Mouse (Mus musculus): Measurements from ENCODE around the gene Tescl. TPM values are rescaled to one million over a fixed set of nuclear protein-coding genes. Genes with fewer than 3 reads are reported as not detected.

Tescl gene
- 0.26 and 0.63 TPM in 2 replicates for polyA plus RNA-seq (2012; rRNA removed)

GRCm38 (mm10) chr7:24333304-24333986 lies at the start of gene Tescl:
TSS of gene Tescl (minus strand) at chr7:24333936.

GRCm38 (mm10) chr7:24369731-24370541 lies 36.2 kb upstream of the Tescl start, which contains the start of gene Kcnn4:
TSS of gene Kcnn4 (plus strand) at chr7:24370263.

GRCm38 (mm10) chr7:24348896-24349295 lies 15.2 kb upstream of the Tescl start, which contains the start of gene Lypd5:
TSS of gene Lypd5 (plus strand) at chr7:24349196.

GRCm38 (mm10) chr7:24316567-24317092 lies 17.1 kb downstream of the Tescl start, which contains the start of gene Zfp94:
TSS of gene Zfp94 (minus strand) at chr7:24316666.

GRCm38 (mm10) chr7:24300771-24301282 lies 32.9 kb downstream of the Tescl start, which contains the start of gene Zfp61:
TSS of gene Zfp61 (minus strand) at chr7:24301232.

Other genes starting within 250 kb of the Tescl start
- gene Zfp112, start 221.6 kb downstream of the Tescl start, polyA plus RNA-seq (2012; rRNA removed): 0.28 and 0.58 TPM in 2 replicates
- 2.1 and 3.2 TPM in 2 replicates for gene Zfp235, start 199.8 kb downstream of the Tescl start, polyA plus RNA-seq (2012; rRNA removed)
- 0.02 and 0.12 TPM in 2 replicates for gene Zfp114, start 158.9 kb downstream of the Tescl start, polyA plus RNA-seq (2012; rRNA removed)
- gene Zfp111, start 122.5 kb downstream of the Tescl start, polyA plus RNA-seq (2012; rRNA removed): 0.35 and 0.53 TPM in 2 replicates
- gene Zfp109, start 96.4 kb downstream of the Tescl start, polyA plus RNA-seq (2012; rRNA removed): 0.17 and 0.40 TPM in 2 replicates
- 0.16 and 0.24 TPM in 2 replicates for gene Zfp108, start 79.1 kb downstream of the Tescl start, polyA plus RNA-seq (2012; rRNA removed)
- 0.47 and 0.73 TPM in 2 replicates for gene Zfp93, start 63.5 kb downstream of the Tescl start, polyA plus RNA-seq (2012; rRNA removed)
- gene Zfp61, start 32.7 kb downstream of the Tescl start, polyA plus RNA-seq (2012; rRNA removed): 0.96 and 1.8 TPM in 2 replicates
- gene Zfp94, start 17.3 kb downstream of the Tescl start, polyA plus RNA-seq (2012; rRNA removed): 2.3 and 2.8 TPM in 2 replicates
- gene Lypd5, start 15.3 kb upstream of the Tescl start, polyA plus RNA-seq (2012; rRNA removed): 43.9 and 102 TPM in 2 replicates
- 39.3 and 74.6 TPM in 2 replicates for gene Kcnn4, start 36.3 kb upstream of the Tescl start, polyA plus RNA-seq (2012; rRNA removed)
- 32.6 and 35.9 TPM in 2 replicates for gene Smg9, start 65.7 kb upstream of the Tescl start, polyA plus RNA-seq (2012; rRNA removed)
- 0.03 and 0.04 TPM in 2 replicates for gene Irgc1, start 118.4 kb upstream of the Tescl start, polyA plus RNA-seq (2012; rRNA removed)
- 16.9 and 29.3 TPM in 2 replicates for gene Plaur, start 128.5 kb upstream of the Tescl start, polyA plus RNA-seq (2012; rRNA removed)
- gene Cadm4, start 148.1 kb upstream of the Tescl start, polyA plus RNA-seq (2012; rRNA removed): 8.2 and 13.7 TPM in 2 replicates
- 14.6 and 33.0 TPM in 2 replicates for gene Zfp428, start 173.1 kb upstream of the Tescl start, polyA plus RNA-seq (2012; rRNA removed)
- gene AC161166.1, start 178.5 kb upstream of the Tescl start, polyA plus RNA-seq (2012; rRNA removed): not detected in 2 replicates
- 8.1 and 9.0 TPM in 2 replicates for gene Irgq, start 196.8 kb upstream of the Tescl start, polyA plus RNA-seq (2012; rRNA removed)
- gene Pinlyp, start 212.2 kb upstream of the Tescl start, polyA plus RNA-seq (2012; rRNA removed): 37.2 and 46.2 TPM in 2 replicates
- gene Xrcc1, start 212.4 kb upstream of the Tescl start, polyA plus RNA-seq (2012; rRNA removed): 16.4 and 20.3 TPM in 2 replicates